Mouse (Mus musculus): Measurements from ENCODE around the gene Nf1. TPM values are rescaled to one million over a fixed set of nuclear protein-coding genes. Genes with fewer than 3 reads are reported as not detected.
A peak's percentile ranks its signal among the peaks of the same experiment; 100 is the strongest.

Gene Nf1
- total RNA-seq, 2 experiments from 2014 or later, result 21.4 to 22.4 TPM

GRCm38 (mm10) chr11:79614880-79615279 lies 275.4 kb downstream of the Nf1 start:
- no peak for DNase-seq
- intact Hi-C loops (cut with DNase I; ENCODE audit: low total_unique reads), result loop anchor here (10.0 kb wide), 1 partner anchor 310 kb away; no protein-coding TSS in a partner anchor

- DNase-seq, result peak; percentile 54
- intact Hi-C loops (cut with DNase I; ENCODE audit: low total_unique reads), result loop anchor here (10.0 kb wide), 1 partner anchor 309 kb away; no protein-coding TSS in a partner anchor
Observed at GRCm38 (mm10) chr11:79615871-79616270, 276.4 kb downstream of the Nf1 start.

GRCm38 (mm10) chr11:79617991-79618390 lies 278.5 kb downstream of the Nf1 start:
- intact Hi-C loops (cut with DNase I; ENCODE audit: low total_unique reads), result loop anchor here (10.0 kb wide), 1 partner anchor 307 kb away; no protein-coding TSS in a partner anchor
- no peak for DNase-seq

DNA sequence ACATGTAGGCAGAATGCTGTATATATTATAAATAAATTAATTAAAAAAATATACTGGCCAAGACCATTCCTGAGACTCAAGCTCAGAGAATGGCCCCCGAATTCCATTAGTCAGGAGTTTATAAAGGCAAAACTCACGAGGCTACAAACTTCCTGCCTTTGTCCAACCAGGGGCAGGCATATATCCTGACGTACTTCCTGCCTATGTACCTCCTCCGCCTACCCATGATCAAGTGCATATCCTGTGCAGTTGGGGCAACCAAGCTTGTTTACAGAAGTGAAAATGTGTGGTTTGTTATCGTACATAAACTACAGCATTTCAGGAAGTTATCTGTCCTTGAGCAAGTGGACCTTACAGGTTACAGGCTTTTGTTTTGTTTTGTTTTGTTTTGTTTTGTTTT lies 283.5 kb downstream of the Nf1 start:
- intact Hi-C loops (cut with DNase I; ENCODE audit: low total_unique reads), result no loop called here
- no peak for DNase-seq

DNA sequence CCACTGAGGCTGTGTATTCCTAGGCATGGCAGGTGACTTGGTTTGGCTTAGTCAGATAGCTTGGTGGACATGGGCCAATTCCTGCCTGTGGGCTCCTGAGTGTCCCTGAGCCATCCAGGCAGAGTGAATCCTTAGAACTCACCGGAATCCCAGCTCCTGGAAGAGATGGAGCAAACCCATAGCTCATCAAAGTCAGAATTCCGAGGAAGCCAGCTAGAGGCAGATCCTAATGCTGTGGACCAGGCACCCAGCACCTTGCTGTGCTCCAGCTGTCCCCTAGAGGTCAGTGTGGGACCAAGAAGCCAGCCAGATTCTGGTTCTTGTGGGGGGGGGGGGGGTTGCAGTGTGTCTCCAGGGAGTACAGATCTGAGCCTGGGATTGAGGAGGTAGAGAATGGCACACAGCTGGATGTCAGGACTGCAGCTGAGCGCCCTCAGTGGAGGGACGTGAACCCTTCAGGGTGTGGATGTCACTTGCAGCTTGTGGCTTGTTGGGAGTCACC lies 285.4 kb downstream of the Nf1 start:
- peak; percentile 64 for DNase-seq
- intact Hi-C loops (cut with DNase I; ENCODE audit: low total_unique reads), result loop anchor here (2.0 kb wide), 1 partner anchor 62 kb away; no protein-coding TSS in a partner anchor

DNA sequence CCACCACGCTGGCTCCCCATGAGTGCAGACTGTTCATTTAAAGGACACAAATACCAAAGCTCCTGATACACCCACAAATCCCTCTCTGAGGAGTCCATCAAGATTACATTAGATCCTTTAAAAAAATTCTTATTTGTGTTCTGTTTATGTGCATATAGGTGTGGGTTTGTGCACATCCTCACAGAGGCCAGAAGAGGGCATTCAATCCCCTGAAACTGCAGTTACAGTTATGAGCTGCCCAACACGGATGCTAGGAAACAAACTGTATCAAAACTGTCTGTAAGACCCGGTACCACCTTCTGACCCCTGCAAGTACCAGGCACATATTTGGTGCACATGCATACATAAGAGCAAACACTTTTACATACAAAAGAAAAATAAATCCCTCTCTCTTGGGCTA lies 289.2 kb downstream of the Nf1 start:
- no peak for DNase-seq
- intact Hi-C loops (cut with DNase I; ENCODE audit: low total_unique reads), result no loop called here

- DNase-seq, result no peak
- intact Hi-C loops (cut with DNase I; ENCODE audit: low total_unique reads), result no loop called here
Observed at GRCm38 (mm10) chr11:79629752-79630374, 290.4 kb downstream of the Nf1 start.

GRCm38 (mm10) chr11:79630521-79630920 lies 291.0 kb downstream of the Nf1 start:
- intact Hi-C loops (cut with DNase I; ENCODE audit: low total_unique reads), result no loop called here
- DNase-seq, result no peak

Other genes starting within 250 kb of the Nf1 start
- 10 to 100 TPM; 62.2 to 73.3 TPM for gene Ksr1, start 193.3 kb upstream of the Nf1 start, total RNA-seq (2021)
- gene Wsb1, start 85.0 kb upstream of the Nf1 start, total RNA-seq (2021), result 10 to 100 TPM; 16.5 to 19.1 TPM
- gene Gm9964, start 42.8 kb upstream of the Nf1 start, total RNA-seq (2021), result not detected
- not detected for gene Omg, start 164.4 kb downstream of the Nf1 start, total RNA-seq (2021)
- under 1 TPM; 0.24 to 0.59 TPM for gene Evi2b, start 184.1 kb downstream of the Nf1 start, total RNA-seq (2021)
- under 1 TPM in 1 of 2 experiments, not detected in 1; 0.18 TPM for gene Evi2, start 190.9 kb downstream of the Nf1 start, total RNA-seq (2021)
- gene Evi2a, start 190.9 kb downstream of the Nf1 start, total RNA-seq (2021), result 1 to 10 TPM; 3.3 to 4.3 TPM

Measured in gastrocnemius, postnatal 14 days (tissue).